Mouse (Mus musculus): Measurements from ENCODE around the gene Hmga2. TPM values are rescaled to one million over a fixed set of nuclear protein-coding genes. Genes with fewer than 3 reads are reported as not detected.

The Hmga2 gene
- polyA plus RNA-seq, 1 experiment from 2014 or later, result 7.6 TPM

DNA sequence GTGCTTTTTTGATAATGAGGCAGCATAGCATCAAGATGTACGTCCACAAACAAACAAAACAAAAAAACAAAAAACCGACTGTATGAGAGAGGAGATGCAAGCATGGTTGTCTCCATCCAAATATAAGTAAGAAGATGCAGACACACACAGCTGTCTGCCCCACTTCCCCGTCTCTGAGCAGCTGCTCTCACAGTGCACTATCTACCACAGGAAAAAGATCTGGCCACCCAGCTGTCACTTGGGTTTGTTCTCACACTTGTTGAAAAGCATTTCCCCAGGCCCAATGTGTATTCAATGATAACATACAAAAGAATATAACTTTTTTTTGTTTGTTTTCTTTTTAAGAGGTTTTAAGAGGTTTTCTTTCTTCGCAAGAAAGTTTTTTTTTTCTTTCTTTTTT is 65.3 kb downstream of the Hmga2 start:
- Histone ChIP-seq H3K36me3 (0 out of 2 replicates have a peak, but pooled peaks cover 2% of the 10 kb centered on the region), H3K4me2 (no peak overlapping the region), H3K4me1 (replicated peaks) (peaks cover 14% of the 10 kb centered on the region), H3K9ac (no peak overlapping the region), H3K9me3 (replicated peaks) (no peaks in the 10 kb centered on the region), H3K4me3 (replicated peaks) (no peak overlapping the region), H3K27ac (no peak overlapping the region), H3K27me3 (no peaks in the 10 kb centered on the region)
- ATAC-seq (ENCODE audit: low read depth), result no peak
- 33% methylated on average over 4 of the region's 4 CpGs for WGBS (ENCODE audit: insufficient replicate concordance)
- DNase-seq, result no peak

DNA sequence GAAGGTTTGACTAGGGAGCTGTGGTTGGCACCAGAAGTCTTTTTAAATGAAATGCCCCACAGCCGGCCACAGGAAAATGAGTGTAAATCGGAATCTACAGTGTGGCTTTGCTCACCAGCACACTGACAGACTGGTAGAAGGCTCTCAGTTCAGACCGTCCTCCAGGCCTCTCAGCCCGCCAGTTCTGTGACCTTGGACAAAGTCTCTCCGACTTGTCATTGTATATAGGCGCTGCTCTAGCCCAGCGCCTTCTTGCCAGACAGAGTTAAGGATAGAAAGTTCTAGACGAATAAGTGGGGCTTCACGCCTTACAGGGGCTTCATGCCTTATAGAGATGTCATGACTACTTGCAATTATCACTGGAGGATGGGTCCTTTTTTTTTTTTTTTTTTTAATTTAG is 67.1 kb downstream of the Hmga2 start:
- Histone ChIP-seq H3K4me2 (no peak overlapping the region), H3K4me3 (replicated peaks) (no peak overlapping the region), H3K27me3 (no peaks in the 10 kb centered on the region), H3K9me3 (replicated peaks) (no peaks in the 10 kb centered on the region), H3K27ac (no peak overlapping the region), H3K36me3 (0 out of 2 replicates have a peak, but pooled peaks cover 2% of the 10 kb centered on the region), H3K9ac (no peak overlapping the region), H3K4me1 (replicated peaks) (peaks cover 14% of the 10 kb centered on the region)
- WGBS (ENCODE audit: insufficient replicate concordance), result 76% methylated on average over 9 of the region's 9 CpGs
- ATAC-seq (ENCODE audit: low read depth) (no peak), DNase-seq (no peak)

DNA sequence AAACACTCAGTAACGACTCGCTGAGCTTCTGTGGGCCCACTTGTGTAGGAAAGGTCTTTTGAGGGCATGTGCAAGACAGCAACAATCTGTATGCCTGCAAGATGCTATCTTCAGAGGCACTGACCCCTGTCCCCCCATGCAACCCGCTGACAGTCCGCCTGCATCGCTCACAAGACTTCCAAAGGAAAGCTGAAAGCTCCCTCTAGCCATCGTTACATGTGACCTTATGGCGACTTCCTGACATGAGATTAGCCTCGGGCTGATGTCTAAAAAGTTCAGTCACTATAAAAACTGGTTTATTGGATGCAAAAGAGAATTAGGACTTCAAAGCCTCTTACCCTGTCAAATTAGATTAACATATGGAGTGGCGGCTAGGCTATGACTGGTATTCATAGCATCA is 69.0 kb downstream of the Hmga2 start:
- Histone ChIP-seq H3K27me3 (no peaks in the 10 kb centered on the region), H3K4me3 (replicated peaks) (no peak overlapping the region), H3K4me2 (no peak overlapping the region), H3K4me1 (replicated peaks) (peaks cover 14% of the 10 kb centered on the region), H3K9me3 (replicated peaks) (no peaks in the 10 kb centered on the region), H3K36me3 (0 out of 2 replicates have a peak, but pooled peaks cover 3% of the 10 kb centered on the region), H3K27ac (no peak overlapping the region), H3K9ac (no peak overlapping the region)
- no peak for DNase-seq
- 66% methylated on average over 9 of the region's 9 CpGs for WGBS (ENCODE audit: insufficient replicate concordance)
- no peak for ATAC-seq (ENCODE audit: low read depth)

DNA sequence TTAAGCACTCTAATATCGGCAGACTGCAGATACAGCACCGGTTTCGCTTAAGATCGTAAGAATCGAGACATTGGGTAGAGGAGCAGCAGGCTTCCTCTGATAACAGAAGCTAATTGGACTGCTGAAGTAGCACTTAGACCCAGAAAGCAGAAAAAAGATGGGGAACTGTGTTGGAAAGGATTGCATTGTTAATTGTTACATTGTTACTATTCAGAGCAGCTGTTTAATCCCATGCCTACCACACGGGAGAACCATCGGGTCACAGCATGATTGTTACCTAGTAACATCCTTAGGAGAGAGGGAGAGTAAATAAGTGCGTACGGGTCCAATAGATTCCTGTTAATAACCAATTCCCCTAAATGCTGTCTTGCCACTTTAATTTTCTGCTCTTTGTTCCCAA is 70.2 kb downstream of the Hmga2 start:
- H3K4me1 ChIP-seq (replicated peaks), result peaks cover 14% of the 10 kb centered on the region
- no peak overlapping the region for H3K9ac ChIP-seq
- WGBS (ENCODE audit: insufficient replicate concordance), result 77% methylated on average over 9 of the region's 9 CpGs
- no peaks in the 10 kb centered on the region for H3K9me3 ChIP-seq (replicated peaks)
- ATAC-seq (ENCODE audit: low read depth) (no peak), DNase-seq (no peak)
- no peak overlapping the region for H3K4me3 ChIP-seq (replicated peaks)
- H3K27me3 ChIP-seq, result no peaks in the 10 kb centered on the region
- 0 out of 2 replicates have a peak, but pooled peaks cover 3% of the 10 kb centered on the region for H3K36me3 ChIP-seq
- no peak overlapping the region for H3K4me2 ChIP-seq
- H3K27ac ChIP-seq, result no peak overlapping the region

DNA sequence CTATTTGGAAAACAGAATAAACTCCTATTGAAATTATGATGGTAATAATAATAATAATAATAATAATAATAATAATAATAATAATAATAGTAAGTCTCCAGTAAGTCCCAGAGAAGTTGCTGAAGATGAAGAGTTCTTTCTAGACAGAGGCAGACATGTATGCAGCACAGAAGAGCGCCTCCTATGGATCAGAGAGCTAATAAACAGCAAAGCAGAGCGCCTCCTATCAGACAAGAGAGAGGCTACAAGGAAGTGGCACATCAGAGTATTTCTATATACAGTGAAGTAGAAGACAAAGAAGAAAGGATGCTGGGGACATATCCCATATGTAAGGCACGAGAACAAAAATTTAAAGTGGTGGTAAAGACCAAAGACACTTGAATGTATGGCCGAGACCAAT is 70.9 kb downstream of the Hmga2 start:
- H3K9ac ChIP-seq, result no peak overlapping the region
- H3K9me3 ChIP-seq (replicated peaks), result no peaks in the 10 kb centered on the region
- H3K27me3 ChIP-seq, result no peaks in the 10 kb centered on the region
- WGBS (ENCODE audit: insufficient replicate concordance), result 75% methylated on average over 4 of the region's 4 CpGs
- no peak overlapping the region for H3K4me2 ChIP-seq
- no peak for ATAC-seq (ENCODE audit: low read depth)
- peaks cover 9% of the 10 kb centered on the region; the same call in 1 of the 2 replicates for H3K4me1 ChIP-seq (replicated peaks)
- no peak for DNase-seq
- no peak overlapping the region for H3K4me3 ChIP-seq (replicated peaks)
- 0 out of 2 replicates have a peak, but pooled peaks cover 3% of the 10 kb centered on the region for H3K36me3 ChIP-seq
- H3K27ac ChIP-seq, result no peak overlapping the region

DNA sequence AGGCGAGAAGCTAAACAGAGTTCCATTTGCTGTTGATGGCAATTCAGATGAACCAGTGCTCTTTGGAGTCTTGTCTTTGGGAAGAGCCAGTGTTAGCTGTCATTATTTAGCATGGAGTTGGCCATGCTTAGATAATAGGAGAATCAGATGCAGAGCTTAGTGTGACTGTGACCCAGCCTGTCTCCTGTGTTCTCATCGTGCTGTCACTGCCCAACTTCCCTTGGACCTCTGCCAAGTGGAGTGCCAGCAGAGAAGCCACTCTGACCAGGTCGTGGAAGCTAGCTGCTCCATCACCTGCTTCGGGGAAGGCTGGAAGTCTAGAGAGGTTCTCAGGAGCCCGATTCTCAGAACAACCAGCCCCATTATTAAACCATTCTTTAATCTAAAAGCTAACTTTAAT is 73.3 kb downstream of the Hmga2 start:
- ATAC-seq (ENCODE audit: low read depth), result no peak
- Histone ChIP-seq H3K9me3 (replicated peaks) (no peaks in the 10 kb centered on the region), H3K27me3 (no peaks in the 10 kb centered on the region), H3K4me1 (replicated peaks) (peaks cover 3% of the 10 kb centered on the region; the same call in 1 of the 2 replicates), H3K36me3 (0 out of 2 replicates have a peak, but pooled peaks cover 3% of the 10 kb centered on the region), H3K4me3 (replicated peaks) (no peak overlapping the region), H3K4me2 (no peak overlapping the region), H3K27ac (no peak overlapping the region), H3K9ac (no peak overlapping the region)
- DNase-seq, result no peak
- WGBS (ENCODE audit: insufficient replicate concordance), result 54% methylated on average over 5 of the region's 5 CpGs

DNA sequence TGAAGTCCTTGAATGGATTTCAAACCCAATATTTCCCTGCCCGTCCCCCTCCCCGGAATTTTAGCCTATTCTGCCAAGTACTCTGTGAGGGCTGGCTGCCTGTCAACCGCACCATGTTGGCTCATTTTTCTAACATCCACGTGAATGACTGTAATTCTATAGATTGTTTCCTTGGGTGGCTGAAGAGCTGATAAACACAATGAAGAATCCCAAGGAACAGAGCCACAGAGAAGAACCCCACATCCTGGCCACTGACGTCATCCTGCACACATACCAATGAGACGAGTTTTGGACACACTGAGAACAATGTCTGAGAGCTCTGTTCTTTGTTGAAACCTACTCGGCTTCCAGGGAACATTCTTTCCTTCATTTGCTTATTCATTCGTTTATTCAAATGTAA is 74.5 kb downstream of the Hmga2 start:
- Histone ChIP-seq H3K4me3 (replicated peaks) (no peak overlapping the region), H3K4me1 (replicated peaks) (0 out of 2 replicates have a peak, but pooled peaks cover 3% of the 10 kb centered on the region), H3K4me2 (no peak overlapping the region), H3K27ac (no peak overlapping the region), H3K27me3 (no peaks in the 10 kb centered on the region), H3K9ac (no peak overlapping the region), H3K9me3 (replicated peaks) (no peaks in the 10 kb centered on the region), H3K36me3 (0 out of 2 replicates have a peak, but pooled peaks cover 3% of the 10 kb centered on the region)
- WGBS (ENCODE audit: insufficient replicate concordance), result 65% methylated on average over 8 of the region's 8 CpGs
- DNase-seq, result no peak
- ATAC-seq (ENCODE audit: low read depth), result no peak

DNA sequence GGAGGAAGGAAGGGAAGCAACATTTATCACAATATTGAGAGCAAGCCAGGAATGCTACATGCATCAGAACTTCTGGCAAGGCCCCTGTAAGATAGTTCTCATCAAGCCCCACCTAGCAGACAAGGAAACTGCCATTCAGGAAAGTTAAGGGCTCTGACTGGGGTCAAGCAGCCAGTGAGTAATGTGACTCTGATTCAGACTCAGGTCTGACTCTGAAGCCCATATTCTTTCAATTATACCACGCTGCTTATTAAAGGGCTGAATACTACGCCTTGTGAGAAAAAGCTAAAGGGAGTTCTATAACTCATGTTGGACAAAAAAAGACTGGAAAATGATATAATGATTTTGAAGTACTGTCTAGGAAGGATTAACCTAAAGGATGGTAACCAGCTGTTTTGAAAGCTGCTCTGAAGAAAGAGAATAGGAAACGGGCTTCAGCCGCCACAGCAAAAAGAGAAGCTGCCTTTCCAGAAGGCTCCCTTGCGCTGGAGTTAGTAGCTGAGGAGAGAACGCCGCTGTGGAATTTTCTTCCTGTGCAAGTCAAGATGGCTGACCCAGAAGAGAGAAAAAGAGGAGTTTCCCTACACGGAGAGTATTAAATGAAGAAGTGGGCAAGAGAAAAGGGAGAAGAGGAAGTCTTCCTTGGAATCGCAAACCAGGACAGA is 76.3 kb downstream of the Hmga2 start:
- Histone ChIP-seq H3K4me3 (replicated peaks) (no peak overlapping the region), H3K4me2 (no peak overlapping the region), H3K27me3 (no peaks in the 10 kb centered on the region), H3K9ac (no peak overlapping the region), H3K4me1 (replicated peaks) (0 out of 2 replicates have a peak, but pooled peaks cover 3% of the 10 kb centered on the region), H3K27ac (no peak overlapping the region), H3K36me3 (0 out of 2 replicates have a peak, but pooled peaks cover 3% of the 10 kb centered on the region), H3K9me3 (replicated peaks) (no peaks in the 10 kb centered on the region)
- no peak for DNase-seq
- no peak for ATAC-seq (ENCODE audit: low read depth)
- WGBS (ENCODE audit: insufficient replicate concordance), result 64% methylated on average over 9 of the region's 9 CpGs

DNA sequence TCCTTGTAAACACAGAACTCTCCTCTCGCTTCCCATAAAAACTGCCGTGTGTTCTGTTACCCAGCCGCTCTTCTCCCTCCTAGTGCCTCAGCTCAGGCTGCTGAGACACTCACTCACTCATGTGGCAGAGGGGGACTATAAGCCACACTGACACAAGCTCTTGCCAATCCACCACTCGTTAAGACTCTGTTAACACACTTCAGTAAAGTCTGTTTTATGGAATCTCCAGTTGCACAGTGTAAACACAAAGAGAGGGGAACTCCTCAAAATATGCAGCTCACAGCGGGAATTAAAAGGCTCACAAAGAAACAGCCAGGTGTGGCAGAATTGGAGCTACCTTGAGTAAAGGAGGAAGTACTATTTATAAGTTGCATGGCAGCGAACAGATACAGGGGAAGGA is 77.5 kb downstream of the Hmga2 start:
- Histone ChIP-seq H3K4me3 (replicated peaks) (no peak overlapping the region), H3K9ac (no peak overlapping the region), H3K36me3 (no peaks in the 10 kb centered on the region), H3K9me3 (replicated peaks) (no peaks in the 10 kb centered on the region), H3K27ac (no peak overlapping the region), H3K4me2 (no peak overlapping the region), H3K27me3 (no peaks in the 10 kb centered on the region), H3K4me1 (replicated peaks) (0 out of 2 replicates have a peak, but pooled peaks cover 3% of the 10 kb centered on the region)
- no peak for DNase-seq
- no peak for ATAC-seq (ENCODE audit: low read depth)
- 64% methylated on average over 6 of the region's 6 CpGs for WGBS (ENCODE audit: insufficient replicate concordance)

DNA sequence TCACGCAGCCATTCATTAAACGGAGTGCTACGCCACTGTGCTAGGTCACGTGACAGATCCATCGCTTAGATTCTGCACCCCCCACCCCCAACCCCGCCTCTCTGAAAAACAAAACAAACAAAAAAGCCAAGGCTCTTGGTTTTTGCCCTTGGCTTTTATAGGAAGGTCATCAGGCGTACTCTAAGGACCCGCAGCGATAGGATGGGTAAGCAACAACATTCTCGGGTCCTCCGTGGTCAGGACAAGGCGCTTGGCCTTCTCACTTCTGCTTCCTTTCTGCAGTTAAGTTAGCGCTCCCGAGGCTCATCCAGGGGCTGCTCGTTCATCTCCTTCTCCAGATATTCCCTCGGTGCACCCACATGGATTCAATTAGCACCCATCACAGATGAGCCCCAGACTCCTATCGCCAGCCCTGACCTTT is 79.0 kb downstream of the Hmga2 start:
- 70% methylated on average over 17 of the region's 17 CpGs for WGBS (ENCODE audit: insufficient replicate concordance)
- no peak for ATAC-seq (ENCODE audit: low read depth)
- DNase-seq, result no peak
- H3K9ac ChIP-seq, result no peak overlapping the region
- H3K4me3 ChIP-seq (replicated peaks), result no peak overlapping the region
- H3K27ac ChIP-seq, result no peak overlapping the region
- peaks cover 11% of the 10 kb centered on the region for H3K4me1 ChIP-seq (replicated peaks)
- no peaks in the 10 kb centered on the region for H3K27me3 ChIP-seq
- no peaks in the 10 kb centered on the region for H3K9me3 ChIP-seq (replicated peaks)
- H3K4me2 ChIP-seq, result no peak overlapping the region
- no peaks in the 10 kb centered on the region for H3K36me3 ChIP-seq

DNA sequence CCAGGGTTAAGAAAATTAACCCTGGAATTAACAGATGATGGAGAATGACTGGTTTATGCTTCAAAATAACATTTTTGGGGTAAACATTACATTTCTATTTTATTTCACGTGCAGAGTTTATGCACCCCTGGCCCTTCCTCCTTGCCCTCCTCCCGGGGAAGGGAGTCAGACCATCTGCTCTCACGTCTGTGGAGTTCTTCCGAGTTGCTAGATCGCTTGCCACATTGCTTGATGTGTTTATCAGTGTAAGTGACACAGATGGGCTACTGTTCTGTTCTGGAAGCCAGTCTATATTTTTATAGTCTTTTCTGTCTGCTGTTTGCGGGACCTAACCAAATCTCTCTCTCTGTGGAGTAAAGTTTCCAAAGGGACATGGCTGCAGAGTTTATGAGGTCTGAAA is 80.7 kb downstream of the Hmga2 start:
- Histone ChIP-seq H3K9me3 (replicated peaks) (no peaks in the 10 kb centered on the region), H3K9ac (no peak overlapping the region), H3K4me2 (no peak overlapping the region), H3K27ac (no peak overlapping the region), H3K4me3 (replicated peaks) (no peak overlapping the region), H3K27me3 (no peaks in the 10 kb centered on the region), H3K4me1 (replicated peaks) (peaks cover 18% of the 10 kb centered on the region), H3K36me3 (no peaks in the 10 kb centered on the region)
- 54% methylated on average over 6 of the region's 6 CpGs for WGBS (ENCODE audit: insufficient replicate concordance)
- ATAC-seq (ENCODE audit: low read depth) (no peak), DNase-seq (no peak)

DNA sequence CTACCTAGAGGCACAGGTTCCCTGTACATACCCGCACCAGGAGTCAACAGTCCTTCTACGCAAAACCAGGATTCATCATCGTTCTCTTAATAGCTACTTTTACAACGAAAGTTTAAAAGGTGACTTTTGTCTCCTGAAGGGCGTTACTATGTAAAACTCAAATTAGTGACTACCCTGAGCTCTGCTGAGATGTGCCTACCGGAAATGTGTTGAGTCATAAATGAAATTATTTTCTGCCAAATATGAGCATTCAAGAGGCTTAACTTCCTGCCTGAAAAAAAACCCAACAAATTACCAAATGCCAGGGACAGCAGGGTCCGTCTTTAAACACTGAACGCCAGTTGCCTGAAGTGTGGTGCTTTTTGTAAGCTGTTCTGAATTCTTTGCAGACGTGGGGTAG is 81.5 kb downstream of the Hmga2 start:
- Histone ChIP-seq H3K4me1 (replicated peaks) (peaks cover 19% of the 10 kb centered on the region), H3K9ac (no peak overlapping the region), H3K4me2 (no peak overlapping the region), H3K36me3 (no peaks in the 10 kb centered on the region), H3K27me3 (no peaks in the 10 kb centered on the region), H3K27ac (no peak overlapping the region), H3K9me3 (replicated peaks) (no peaks in the 10 kb centered on the region), H3K4me3 (replicated peaks) (no peak overlapping the region)
- DNase-seq, result no peak
- no peak for ATAC-seq (ENCODE audit: low read depth)
- WGBS (ENCODE audit: insufficient replicate concordance), result 76% methylated on average over 9 of the region's 9 CpGs
